Mouse (Mus musculus) lung, adult 10 weeks (tissue): ENCODE data around the gene Prkd2. TPM values are rescaled to one million over a fixed set of nuclear protein-coding genes. Genes with fewer than 3 reads are reported as not detected.

Source experiments
- polyA plus RNA-seq: library from polyadenylated mRNA; stranded (reverse); fragments of 350-450 nt; fragmentation: Illumina TruSeq; extraction: RNeasy Lipid Tissue Mini Kit (QIAGEN cat#74804); gene quantifications from one replicate; pipeline ENCODE4 v1.2.3, GENCODE M21; 2014; ENCODE audit warnings: low read depth, low replicate concordance; ENCODE audit not compliant: insufficient read depth

Prkd2 gene
- 32.2 TPM for polyA plus RNA-seq

DNA sequence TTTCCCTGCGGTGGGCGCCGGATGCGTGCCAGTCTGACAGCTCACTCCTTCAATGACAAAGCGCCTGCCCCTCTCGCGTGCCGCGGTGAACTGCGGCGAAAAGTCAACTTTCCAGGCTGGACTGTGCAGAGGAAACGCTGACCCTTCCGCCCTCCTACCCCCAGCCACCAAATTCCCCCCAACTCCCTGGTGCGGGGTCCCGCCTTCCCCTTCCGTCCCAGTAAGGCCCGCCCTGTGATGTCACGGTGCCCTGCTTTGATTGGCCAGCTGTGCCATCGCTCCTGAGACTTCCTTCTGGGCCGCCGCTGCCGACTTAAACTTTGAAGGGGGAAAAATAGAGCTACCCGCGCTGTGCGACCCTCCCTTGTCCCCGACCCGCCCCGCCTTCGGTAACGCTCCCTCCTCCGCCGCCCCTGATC lies at the start of gene Prkd2:
Gene Prkd2, plus strand, starts transcription at position 258 of the 419 bp plus-strand sequence.

DNA sequence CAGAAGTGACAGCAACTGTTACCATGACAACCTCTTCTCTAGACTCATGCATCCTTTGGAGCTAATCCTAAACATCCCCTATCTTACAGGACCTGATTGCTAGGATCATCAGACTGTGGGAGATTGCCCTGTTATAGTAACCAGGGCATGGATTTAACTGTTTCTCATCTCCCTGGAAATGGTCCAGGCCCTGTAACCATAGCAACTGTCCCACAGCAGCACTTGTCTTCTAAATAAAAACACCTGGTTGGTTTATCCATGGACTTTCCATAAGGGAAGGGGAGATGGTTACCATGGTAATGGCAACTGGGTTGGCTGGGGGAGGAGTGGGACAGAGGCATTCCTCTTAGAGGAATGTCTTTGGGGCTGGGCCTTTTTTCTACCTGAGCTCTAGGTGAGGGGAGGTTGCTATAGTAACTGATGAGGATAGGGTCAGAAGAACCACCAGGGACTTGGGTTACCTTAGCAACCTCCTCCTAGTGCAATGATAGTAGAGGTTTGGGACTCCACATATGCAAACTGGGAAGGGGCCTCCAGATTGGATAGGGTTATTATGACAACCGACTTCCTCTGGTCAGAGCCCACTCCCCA lies 27.3 kb upstream of the Prkd2 start, which contains the start of gene Strn4:
Gene Strn4, plus strand, starts transcription at position 539 of the 591 bp plus-strand sequence.

DNA sequence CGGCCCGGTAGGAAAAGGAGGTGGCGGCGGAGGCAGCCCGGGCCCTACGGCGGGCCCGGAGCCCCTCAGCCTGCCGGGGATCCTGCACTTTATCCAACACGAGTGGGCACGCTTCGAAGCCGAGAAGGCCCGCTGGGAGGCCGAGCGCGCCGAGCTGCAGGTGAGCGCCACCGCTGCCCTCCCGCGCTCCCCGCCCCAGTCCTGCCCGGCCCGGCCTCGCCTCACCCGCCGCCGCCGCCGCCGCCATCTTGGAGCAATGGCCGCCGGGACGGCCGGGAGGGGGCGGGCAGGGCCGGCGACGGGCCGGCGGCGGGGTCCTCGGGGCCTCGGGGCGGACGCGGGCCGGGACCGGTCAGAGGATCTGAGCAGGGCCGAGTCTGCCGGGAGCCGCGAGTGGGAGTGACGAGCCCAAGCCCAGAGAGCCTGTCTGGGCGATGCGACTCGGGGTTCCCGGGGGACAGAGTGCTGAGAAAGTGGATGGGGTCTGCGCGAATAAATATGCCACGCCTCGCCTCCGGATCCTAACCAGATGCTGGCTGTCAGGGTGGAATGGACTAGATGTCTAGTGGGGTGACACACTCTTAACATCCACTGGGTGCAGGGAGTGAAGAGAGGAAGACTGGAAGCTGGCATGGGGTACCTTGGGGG lies 26.1 kb upstream of the Prkd2 start, which contains the start of gene Fkrp:
Gene Fkrp, minus strand, starts transcription at position 258 of the 648 bp plus-strand sequence.

DNA sequence AGATGAGACGGTGACA lies 32.4 kb downstream of the Prkd2 start, which contains the start of gene Dact3:
Gene Dact3, plus strand, starts transcription at position 8 of the 16 bp plus-strand sequence.

DNA sequence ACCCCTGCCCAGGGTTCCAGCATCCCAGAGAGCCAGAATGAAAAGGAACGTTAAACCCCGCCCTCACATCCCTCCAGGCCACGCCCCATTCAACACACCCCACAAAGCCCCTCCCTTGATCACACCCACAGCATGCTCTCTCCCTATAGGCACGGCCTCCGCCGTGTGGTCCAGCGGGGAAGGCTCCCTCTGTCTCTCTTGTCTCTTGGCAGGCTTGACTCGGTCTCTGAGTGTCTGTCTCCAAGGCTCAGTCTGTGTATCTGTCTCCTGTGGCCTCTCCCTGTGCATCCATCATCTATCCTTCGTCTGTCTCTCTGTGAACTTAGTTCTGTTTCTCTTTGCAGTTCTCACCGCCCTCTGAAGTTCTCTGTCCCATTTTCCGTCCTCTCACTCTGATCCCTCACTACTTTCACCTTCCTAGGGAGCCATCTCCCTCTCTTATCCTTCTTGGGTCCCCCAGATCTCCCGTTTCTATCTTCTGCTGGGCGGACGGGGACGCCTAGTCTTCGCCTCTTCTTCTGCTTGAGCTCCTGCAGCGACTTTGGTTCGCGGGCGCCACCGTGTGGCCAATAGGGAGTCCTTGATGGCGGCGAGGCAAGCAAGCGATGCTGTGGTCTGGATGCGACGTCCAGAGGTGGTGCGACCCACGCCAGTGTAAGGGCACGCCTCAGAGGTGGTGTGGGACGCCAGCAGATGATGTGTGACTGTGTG lies 49.1 kb downstream of the Prkd2 start, which contains the start of gene Gng8:
Gene Gng8, plus strand, starts transcription at position 146 of the 711 bp plus-strand sequence.

DNA sequence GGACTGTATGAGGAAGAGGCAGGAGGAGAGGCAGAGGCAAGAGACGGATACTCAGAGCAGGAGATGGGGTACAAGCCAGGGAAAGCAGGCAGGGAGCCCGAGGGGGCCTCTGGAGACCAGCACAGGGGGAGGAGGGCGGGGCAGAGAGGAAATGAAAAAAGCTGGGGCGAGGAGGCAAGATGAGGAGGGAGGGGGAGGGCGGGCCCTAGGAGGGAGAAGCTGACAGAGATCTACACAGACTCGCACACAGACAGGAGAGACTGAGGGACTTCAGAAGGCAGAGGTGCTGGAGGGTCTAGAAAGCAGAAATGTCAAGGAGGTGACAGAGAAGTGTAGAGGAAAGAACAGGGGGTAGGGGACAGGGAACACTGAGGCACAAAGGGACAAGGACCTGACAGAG lies 63.6 kb downstream of the Prkd2 start, which contains the start of gene Ptgir:
Gene Ptgir, plus strand, starts transcription at position 210 of the 400 bp plus-strand sequence.

Other genes with a start within 250 kb of the Prkd2 start
- gene Arhgap35, start 227.9 kb upstream of the Prkd2 start, polyA plus RNA-seq = 9.8 TPM
- not detected for gene Ceacam15, start 167.2 kb upstream of the Prkd2 start, polyA plus RNA-seq
- not detected for gene Ceacam9, start 121.0 kb upstream of the Prkd2 start, polyA plus RNA-seq
- 163 TPM for gene Ap2s1, start 104.5 kb upstream of the Prkd2 start, polyA plus RNA-seq
- 68.9 TPM for gene Slc1a5, start 61.6 kb upstream of the Prkd2 start, polyA plus RNA-seq
- gene Strn4, start 27.0 kb upstream of the Prkd2 start, polyA plus RNA-seq = 33.9 TPM
- 11.8 TPM for gene Fkrp, start 26.2 kb upstream of the Prkd2 start, polyA plus RNA-seq
- gene Dact3, start 32.4 kb downstream of the Prkd2 start, polyA plus RNA-seq = 7.2 TPM
- 7.3 TPM for gene Gng8, start 48.9 kb downstream of the Prkd2 start, polyA plus RNA-seq
- 2.2 TPM for gene Ptgir, start 63.6 kb downstream of the Prkd2 start, polyA plus RNA-seq
- gene Calm3, start 81.2 kb downstream of the Prkd2 start, polyA plus RNA-seq = 135 TPM
- gene Pnmal2, start 101.8 kb downstream of the Prkd2 start, polyA plus RNA-seq = 1.5 TPM
- not detected for gene Pnmal1, start 116.8 kb downstream of the Prkd2 start, polyA plus RNA-seq
- gene Gm42372, start 140.2 kb downstream of the Prkd2 start, polyA plus RNA-seq = not detected
- gene Ccdc8, start 149.8 kb downstream of the Prkd2 start, polyA plus RNA-seq = 3.4 TPM
- 51.7 TPM for gene Ppp5c, start 185.0 kb downstream of the Prkd2 start, polyA plus RNA-seq
- gene Hif3a, start 219.5 kb downstream of the Prkd2 start, polyA plus RNA-seq = 0.50 TPM
- not detected for gene Psg16, start 231.1 kb downstream of the Prkd2 start, polyA plus RNA-seq